Mouse (Mus musculus) adrenal gland (tissue): Measurements from ENCODE around the gene Gadd45gip1.

Source experiments
- intact Hi-C: fragments of 180-260 bp; cut with DNase I; formaldehyde crosslinking; loops from one replicate; pipeline ENCODE4 v1.15.1; 2025
- microRNA-seq, 2 experiments: library from miRNA; unstranded; fragments of <30 nt; microRNA quantifications; one replicate each; pipeline ENCODE4; 2019

The Gadd45gip1 gene

GRCm38 (mm10) chr8:84846722-84847572 is 15.6 kb downstream of the Gadd45gip1 start, which contains the start of gene Calr:
Calr (minus strand) TSS chr8:84846934.
- intact Hi-C loops: no loop called here

- intact Hi-C loops: no loop called here
Measured at GRCm38 (mm10) chr8:84847684-84848435, 16.5 kb downstream of the Gadd45gip1 start.

GRCm38 (mm10) chr8:84856434-84856833 is 25.1 kb downstream of the Gadd45gip1 start:
- intact Hi-C loops: no loop called here

GRCm38 (mm10) chr8:84856864-84857441 is 25.6 kb downstream of the Gadd45gip1 start, which contains the start of gene Farsa:
Farsa (plus strand) TSS chr8:84856989.
- intact Hi-C loops: no loop called here

GRCm38 (mm10) chr8:84871376-84872308 is 40.3 kb downstream of the Gadd45gip1 start, which contains the start of gene Syce2:
Syce2 (plus strand) TSS chr8:84872111.
- intact Hi-C loops: no loop called here

- intact Hi-C loops: no loop called here
Measured at GRCm38 (mm10) chr8:84872309-84872965, 41.1 kb downstream of the Gadd45gip1 start.

GRCm38 (mm10) chr8:84873016-84873415 is 41.7 kb downstream of the Gadd45gip1 start:
- intact Hi-C loops: no loop called here

GRCm38 (mm10) chr8:84874339-84874738 is 43.0 kb downstream of the Gadd45gip1 start:
- intact Hi-C loops: no loop called here

- intact Hi-C loops: no loop called here
Measured at GRCm38 (mm10) chr8:84877297-84878035, 46.1 kb downstream of the Gadd45gip1 start.

- intact Hi-C loops: no loop called here
Measured at GRCm38 (mm10) chr8:84878915-84879314, 47.6 kb downstream of the Gadd45gip1 start.

GRCm38 (mm10) chr8:84884728-84885127 is 53.4 kb downstream of the Gadd45gip1 start:
- intact Hi-C loops: no loop called here

Small RNAs within 50 kb of the gene (microRNA-seq; reads per million reads assigned to microRNA genes)
- 3.7 to 5.2 reads per million in 2 experiments for gene Mir7069
